Mouse (Mus musculus) neural tube, embryonic 13.5 days (tissue): ENCODE data around the gene Gba. TPM values are rescaled to one million over a fixed set of nuclear protein-coding genes. Genes with fewer than 3 reads are reported as not detected.

Source experiments
- ATAC-seq: fragments of 200-750 bp; cut with Nextera tagmentation; 2 replicates; pipeline ENCODE4 v1.8.0; 2017; ENCODE audit warnings: low read depth, mild to moderate bottlenecking, moderate TSS enrichment, moderate library complexity
- H3K27ac ChIP-seq: fragments of 300-500 bp; sonication (generic); replicated peaks from 2 replicates; pipeline ENCODE4 v1.5.1; 2015; ENCODE audit warnings: moderate library complexity, mild to moderate bottlenecking, inconsistent platforms
- H3K27me3 ChIP-seq: fragments of 300-500 bp; sonication (generic); 2 replicates; pipeline ENCODE4 v1.6.1; 2015; ENCODE audit warnings: mild to moderate bottlenecking, inconsistent platforms
- H3K36me3 ChIP-seq: fragments of 300-500 bp; sonication (generic); 2 replicates; pipeline ENCODE4 v1.6.1; 2015; ENCODE audit warnings: mild to moderate bottlenecking, inconsistent platforms
- H3K4me1 ChIP-seq: fragments of 300-500 bp; sonication (generic); replicated peaks from 2 replicates; pipeline ENCODE4 v1.6.1; 2015; ENCODE audit warnings: inconsistent platforms
- H3K4me2 ChIP-seq: fragments of 300-500 bp; sonication (generic); 2 replicates; pipeline ENCODE4 v1.6.1; 2015; ENCODE audit warnings: inconsistent platforms, mild to moderate bottlenecking, moderate library complexity
- H3K4me3 ChIP-seq: fragments of 300-500 bp; sonication (generic); 2 replicates; pipeline ENCODE4 v1.5.1; 2015; ENCODE audit warnings: mild to moderate bottlenecking, inconsistent platforms
- H3K9ac ChIP-seq: fragments of 300-500 bp; sonication (generic); 2 replicates; pipeline ENCODE4 v1.6.1; 2015; ENCODE audit warnings: moderate library complexity, mild to moderate bottlenecking, inconsistent platforms
- H3K9me3 ChIP-seq: fragments of 300-500 bp; sonication (generic); 2 replicates; pipeline ENCODE4 v1.6.1; 2016; ENCODE audit warnings: inconsistent platforms
- WGBS: fragments of 180-500 bp; shearing (Covaris S2); methylation state at CpG from one replicate; pipeline ENCODE4 v1.1.7; 2015; 5-methylcytosine and 5-hydroxymethylcytosine counted together
- polyA plus RNA-seq: library from polyadenylated mRNA; unstranded; fragments of >200 nt; fragmentation: Nextera tagmentation; extraction: Ambion mirVana; gene quantifications from 2 replicates; pipeline ENCODE4 v1.2.1, GENCODE M21; 2015

Gene Gba
- polyA plus RNA-seq, 1 experiment from 2014 or later = 50.0 TPM

- Histone ChIP-seq H3K4me3 (peak overlapping the region; percentile 50), H3K27me3 (no peaks in the 10 kb centered on the region), H3K36me3 (peaks cover 17% of the 10 kb centered on the region), H3K9ac (peak overlapping the region; percentile 79), H3K4me2 (peak overlapping the region; percentile 79), H3K27ac (peak overlapping the region; percentile 92), H3K9me3 (no peaks in the 10 kb centered on the region), H3K4me1 (peaks cover 70% of the 10 kb centered on the region)
- no peak for ATAC-seq
- 21% methylated on average over 12 of the region's 12 CpGs for WGBS
Observed at GRCm38 (mm10) chr3:89225321-89225815, 22.6 kb downstream of the Gba start.

GRCm38 (mm10) chr3:89225918-89226317 lies 23.2 kb downstream of the Gba start:
- Histone ChIP-seq H3K4me2 (peak overlapping the region; percentile 79), H3K4me3 (peak overlapping the region; percentile 50), H3K4me1 (peaks cover 70% of the 10 kb centered on the region), H3K36me3 (peaks cover 17% of the 10 kb centered on the region), H3K27ac (peak overlapping the region; percentile 92), H3K27me3 (no peaks in the 10 kb centered on the region), H3K9me3 (no peaks in the 10 kb centered on the region), H3K9ac (peak overlapping the region; percentile 79)
- ATAC-seq = peak; percentile 48
- WGBS = 9% methylated on average over 4 of the region's 4 CpGs

GRCm38 (mm10) chr3:89226361-89226760 lies 23.6 kb downstream of the Gba start:
- Histone ChIP-seq H3K27me3 (no peaks in the 10 kb centered on the region), H3K36me3 (peaks cover 14% of the 10 kb centered on the region), H3K4me2 (peak overlapping the region; percentile 79), H3K9ac (peak overlapping the region; percentile 79), H3K27ac (peak overlapping the region; percentile 92), H3K9me3 (no peaks in the 10 kb centered on the region), H3K4me3 (peak overlapping the region; percentile 50), H3K4me1 (peaks cover 65% of the 10 kb centered on the region)
- 7% methylated on average over 11 of the region's 11 CpGs for WGBS
- no peak for ATAC-seq

GRCm38 (mm10) chr3:89226900-89227299 lies 24.2 kb downstream of the Gba start, which contains the start of gene Mtx1:
Gene Mtx1 (minus strand): TSS chr3:89227088.
- Histone ChIP-seq H3K4me2 (peak within 1 kb of the TSS; percentile 79), H3K27ac (peak within 1 kb of the TSS; percentile 92), H3K36me3 (peaks cover 12% of the 10 kb centered on the region), H3K4me3 (peak within 1 kb of the TSS; percentile 50), H3K9me3 (no peaks in the 10 kb centered on the region), H3K9ac (peak within 1 kb of the TSS; percentile 79), H3K4me1 (peaks cover 64% of the 10 kb centered on the region), H3K27me3 (no peaks in the 10 kb centered on the region)
- under 1% methylated on average over 21 of the region's 21 CpGs for WGBS
- peak; percentile 6; the same call in 1 of the 2 replicates for ATAC-seq

GRCm38 (mm10) chr3:89227307-89228179 lies 24.8 kb downstream of the Gba start:
- peaks cover 12% of the 10 kb centered on the region for H3K36me3 ChIP-seq
- peak overlapping the region; percentile 92 for H3K27ac ChIP-seq
- no peaks in the 10 kb centered on the region for H3K27me3 ChIP-seq
- H3K4me2 ChIP-seq = peak overlapping the region; percentile 79
- 2% methylated on average over 41 of the region's 41 CpGs for WGBS
- peak overlapping the region; percentile 79 for H3K9ac ChIP-seq
- peaks cover 64% of the 10 kb centered on the region for H3K4me1 ChIP-seq
- H3K9me3 ChIP-seq = no peaks in the 10 kb centered on the region
- ATAC-seq = peak; percentile 67
- H3K4me3 ChIP-seq = peak overlapping the region; percentile 50

GRCm38 (mm10) chr3:89228180-89228549 lies 25.4 kb downstream of the Gba start:
- no peaks in the 10 kb centered on the region for H3K27me3 ChIP-seq
- ATAC-seq = peak; percentile 29; the same call in 1 of the 2 replicates
- H3K4me1 ChIP-seq = peaks cover 59% of the 10 kb centered on the region
- H3K9me3 ChIP-seq = no peaks in the 10 kb centered on the region
- peak overlapping the region; percentile 92 for H3K27ac ChIP-seq
- peak overlapping the region; percentile 79 for H3K9ac ChIP-seq
- peak overlapping the region; percentile 79 for H3K4me2 ChIP-seq
- peaks cover 11% of the 10 kb centered on the region for H3K36me3 ChIP-seq
- WGBS = under 1% methylated on average over 20 of the region's 20 CpGs
- peak overlapping the region; percentile 50 for H3K4me3 ChIP-seq

GRCm38 (mm10) chr3:89228836-89229235 lies 26.1 kb downstream of the Gba start, which contains the start of gene Muc1:
Gene Muc1 (plus strand): TSS chr3:89229057.
- Histone ChIP-seq H3K9me3 (no peaks in the 10 kb centered on the region), H3K4me3 (peak within 1 kb of the TSS; percentile 50), H3K9ac (peak within 1 kb of the TSS; percentile 79), H3K4me1 (peaks cover 52% of the 10 kb centered on the region), H3K27ac (peak within 1 kb of the TSS; percentile 92), H3K27me3 (no peaks in the 10 kb centered on the region), H3K4me2 (peak within 1 kb of the TSS; percentile 79), H3K36me3 (peaks cover 12% of the 10 kb centered on the region)
- ATAC-seq = no peak
- 35% methylated on average over 10 of the region's 10 CpGs for WGBS

GRCm38 (mm10) chr3:89229276-89229675 lies 26.5 kb downstream of the Gba start:
- Histone ChIP-seq H3K4me3 (no peak overlapping the region), H3K27ac (no peak overlapping the region), H3K4me2 (no peak overlapping the region), H3K9me3 (no peaks in the 10 kb centered on the region), H3K27me3 (no peaks in the 10 kb centered on the region), H3K4me1 (peaks cover 48% of the 10 kb centered on the region), H3K9ac (no peak overlapping the region), H3K36me3 (peaks cover 16% of the 10 kb centered on the region)
- whole genome bisulfite sequencing = 51% methylated on average over 4 of the region's 4 CpGs
- no peak for ATAC-seq

GRCm38 (mm10) chr3:89230561-89230960 lies 27.8 kb downstream of the Gba start:
- Histone ChIP-seq H3K27ac (no peak overlapping the region), H3K4me1 (peaks cover 35% of the 10 kb centered on the region), H3K9me3 (no peaks in the 10 kb centered on the region), H3K4me2 (no peak overlapping the region), H3K36me3 (peaks cover 29% of the 10 kb centered on the region), H3K9ac (no peak overlapping the region), H3K4me3 (no peak overlapping the region), H3K27me3 (no peaks in the 10 kb centered on the region)
- WGBS = 94% methylated on average over 2 of the region's 2 CpGs
- no peak for ATAC-seq

- Histone ChIP-seq H3K27ac (no peak overlapping the region), H3K9me3 (no peaks in the 10 kb centered on the region), H3K4me3 (no peak overlapping the region), H3K4me2 (no peak overlapping the region), H3K36me3 (peaks cover 37% of the 10 kb centered on the region), H3K4me1 (peaks cover 27% of the 10 kb centered on the region), H3K9ac (no peak overlapping the region), H3K27me3 (no peaks in the 10 kb centered on the region)
- ATAC-seq = no peak
- WGBS = 79% methylated on average over 7 of the region's 7 CpGs
Observed at GRCm38 (mm10) chr3:89231345-89231744, 28.6 kb downstream of the Gba start.

- WGBS = 79% methylated on average over 16 of the region's 16 CpGs
- Histone ChIP-seq H3K4me3 (no peak overlapping the region), H3K27ac (no peak overlapping the region), H3K9ac (no peak overlapping the region), H3K9me3 (no peaks in the 10 kb centered on the region), H3K27me3 (no peaks in the 10 kb centered on the region), H3K36me3 (peaks cover 42% of the 10 kb centered on the region), H3K4me2 (no peak overlapping the region), H3K4me1 (peaks cover 22% of the 10 kb centered on the region)
- ATAC-seq = no peak
Observed at GRCm38 (mm10) chr3:89231772-89232275, 29.1 kb downstream of the Gba start.

- H3K36me3 ChIP-seq = peaks cover 49% of the 10 kb centered on the region
- H3K27ac ChIP-seq = no peak overlapping the region
- no peak for ATAC-seq
- H3K27me3 ChIP-seq = no peaks in the 10 kb centered on the region
- H3K4me2 ChIP-seq = no peak overlapping the region
- H3K9me3 ChIP-seq = no peaks in the 10 kb centered on the region
- H3K4me1 ChIP-seq = peaks cover 14% of the 10 kb centered on the region
- no peak overlapping the region for H3K9ac ChIP-seq
- 82% methylated on average over 6 of the region's 6 CpGs for WGBS
- H3K4me3 ChIP-seq = no peak overlapping the region
Observed at GRCm38 (mm10) chr3:89232614-89233013, 29.9 kb downstream of the Gba start.
